Comparison of ENCODE assay signal across 9 mouse cellular contexts in genomic region chr4:151127636-151128548, GRCm38 (mm10). TPM values are rescaled to one million over a fixed set of nuclear protein-coding genes. Genes with fewer than 3 reads are reported as not detected.
DNase-seq lines count a peak whose midpoint lies in the region; ATAC-seq and TF ChIP-seq lines count a peak whose summit lies in the region.
"Had no signal": no experiment of that assay in that cellular context is flagged by ENCODE, and none has a peak within 500 bp of the region (broad histone marks: within the 10 kb centered on the region; RNA-seq: fewer than 3 reads in every experiment).

No protein-coding gene starts in this region.

- H3K9me3 ChIP-seq in hindbrain, embryonic 12.5 days (replicated peaks): no peaks in the 10 kb centered on the region
- H3K9me3 ChIP-seq in midbrain, embryonic 15.5 days: no peaks in the 10 kb centered on the region

- DNase-seq in heart, adult 2 months: no peak
- DNase-seq in heart, postnatal 4 days: no peak
- DNase-seq in brain, embryonic 14.5 days (ENCODE audit: low read depth): peak; percentile 67
- DNase-seq in urinary bladder, postnatal 4 days (ENCODE audit: low spot score in 2 of 2): no peak
- DNase-seq in natural killer cell, adult 2 months (ENCODE audit: low spot score in 2 of 2): no peak
- DNase-seq in gastrocnemius, postnatal 10 days: no peak

- H3K36me3 ChIP-seq in heart, adult 2 months (ENCODE audit: control insufficient read depth, insufficient read depth, low read length): no peaks in the 10 kb centered on the region
- H3K36me3 ChIP-seq in hindbrain, embryonic 12.5 days: peaks cover 8% of the 10 kb centered on the region; the same call in 1 of the 2 replicates
- no peaks in the 10 kb centered on the region for H3K36me3 ChIP-seq in midbrain, embryonic 15.5 days (replicated peaks)

- H3K4me1 ChIP-seq in heart, adult 2 months (ENCODE audit: control insufficient read depth, insufficient read depth, low read length): no peaks in the 10 kb centered on the region; the same call in 1 of the 2 replicates
- peaks cover 44% of the 10 kb centered on the region for H3K4me1 ChIP-seq in hindbrain, embryonic 12.5 days
- peaks cover 58% of the 10 kb centered on the region for H3K4me1 ChIP-seq in midbrain, embryonic 15.5 days

- no peak for TF ChIP-seq CTCF in heart, adult 2 months (IDR thresholded peaks at IDR 0.05)
- TF ChIP-seq CTCF in brain, embryonic 14.5 days (IDR thresholded peaks at IDR 0.05; ENCODE audit: borderline replicate concordance, extremely low read depth, insufficient read depth, insufficient read length): no peak

- TF ChIP-seq POLR2A in heart, adult 2 months (IDR thresholded peaks at IDR 0.05; ENCODE audit: insufficient read depth, low read depth, low read length): no peak
- TF ChIP-seq POLR2A in brain, embryonic 14.5 days (IDR thresholded peaks at IDR 0.05; ENCODE audit: borderline replicate concordance, extremely low read depth, insufficient read depth, insufficient read length, poor library complexity, severe bottlenecking): no peak

- 17% methylated on average over 9 of the region's 10 CpGs for WGBS in heart, adult 2 months
- 7% methylated on average over 9 of the region's 10 CpGs for WGBS in hindbrain, embryonic 12.5 days
- 3% methylated on average over 9 of the region's 10 CpGs for WGBS in midbrain, embryonic 15.5 days

- intact Hi-C loops in heart, adult 2 months (cut with DNase I): loop anchor here (2.0 kb wide), 1 partner anchor 55 kb away; no protein-coding TSS in a partner anchor

- H3K27ac ChIP-seq in heart, adult 2 months: peak overlapping the region; percentile 42
- peak overlapping the region; percentile 99 for H3K27ac ChIP-seq in hindbrain, embryonic 12.5 days
- H3K27ac ChIP-seq in midbrain, embryonic 15.5 days: peak overlapping the region; percentile 100

- peak overlapping the region; percentile 63 for H3K4me2 ChIP-seq in hindbrain, embryonic 12.5 days (replicated peaks)
- peak overlapping the region; percentile 68 for H3K4me2 ChIP-seq in midbrain, embryonic 15.5 days

- H3K4me3 ChIP-seq in heart, adult 2 months: peak overlapping the region; percentile 51
- peak overlapping the region; percentile 50 for H3K4me3 ChIP-seq in hindbrain, embryonic 12.5 days
- peak overlapping the region; percentile 47 for H3K4me3 ChIP-seq in midbrain, embryonic 15.5 days

- no peaks in the 10 kb centered on the region for H3K27me3 ChIP-seq in heart, adult 2 months (ENCODE audit: control insufficient read depth, insufficient read depth, low read length)
- H3K27me3 ChIP-seq in hindbrain, embryonic 12.5 days: peaks cover 3% of the 10 kb centered on the region; the same call in 1 of the 2 replicates
- H3K27me3 ChIP-seq in midbrain, embryonic 15.5 days (replicated peaks): no peaks in the 10 kb centered on the region

- ATAC-seq in hindbrain, embryonic 12.5 days (ENCODE audit: low FRiP score): peak; percentile 56
- peak; percentile 60 for ATAC-seq in midbrain, embryonic 15.5 days (replicated peaks)

- no peaks in the 10 kb centered on the region for H3K79me2 ChIP-seq in heart, adult 2 months (replicated peaks; ENCODE audit: control insufficient read depth, insufficient read depth, low read length)

- H3K9ac ChIP-seq in heart, adult 2 months (ENCODE audit: low read depth, low read length): peak overlapping the region; percentile 4
- peak overlapping the region; percentile 89 for H3K9ac ChIP-seq in hindbrain, embryonic 12.5 days
- peak overlapping the region; percentile 83 for H3K9ac ChIP-seq in midbrain, embryonic 15.5 days

- TF ChIP-seq EP300 in heart, adult 2 months (IDR thresholded peaks at IDR 0.05; ENCODE audit: insufficient read depth, low read depth, low read length): no peak

RNA-seq across cellular contexts. Expression of gene Gm13090, which starts 38.5 kb away (rescaled TPM):
- total RNA-seq in heart, adult 2 months (2021): under 1 TPM in 1 of 2 experiments, not detected in 1; 0.34 TPM
- 0.35 and 0.41 TPM in 2 replicates for polyA plus RNA-seq in heart, adult 2 months (2012; rRNA removed)
- total RNA-seq in heart, postnatal 4 days (2021): not detected
- polyA plus RNA-seq in brain, embryonic 14.5 days (2012; rRNA removed): not detected in 2 replicates
- not detected in 2 replicates for polyA plus RNA-seq in hindbrain, embryonic 12.5 days (2016; fragmentation: Nextera tagmentation; extraction: Ambion mirVana)
- 0.24 and 0.48 TPM in 2 replicates for polyA plus RNA-seq in midbrain, embryonic 15.5 days (2015; fragmentation: Nextera tagmentation; extraction: Ambion mirVana)
- not detected for total RNA-seq in gastrocnemius, postnatal 10 days (2021)
- total RNA-seq: CH12.LX had no signal

Comparison
In these comparisons a context has a peak if more than half of its experiments do, and no peak if none do; other contexts are left out.
1. H3K27ac ChIP-seq: peak in every context shown above with its lines; median percentile 100 in midbrain, embryonic 15.5 days; 99 in hindbrain, embryonic 12.5 days; 42 in heart, adult 2 months.
2. H3K9ac ChIP-seq: peak in every context shown above with its lines; median percentile 89 in hindbrain, embryonic 12.5 days; 83 in midbrain, embryonic 15.5 days; 4 in heart, adult 2 months.